Mouse (Mus musculus) bone marrow macrophage, adult 2 months (primary cell): Measurements from ENCODE around the gene Gpr84. TPM values are rescaled to one million over a fixed set of nuclear protein-coding genes. Genes with fewer than 3 reads are reported as not detected.

Experiments used
- H3K27ac ChIP-seq: 2 replicates; pipeline ENCODE4 v1.5.1; 2012; ENCODE audit warnings: low read depth, low read length; ENCODE audit not compliant: insufficient read depth
- H3K4me1 ChIP-seq: 2 replicates; pipeline ENCODE4 v1.6.1; 2012; ENCODE audit warnings: low read length; ENCODE audit not compliant: control insufficient read depth, insufficient read depth
- H3K4me3 ChIP-seq: 2 replicates; pipeline ENCODE4 v1.5.1; 2012; ENCODE audit warnings: mild to moderate bottlenecking, low read length, moderate library complexity; ENCODE audit not compliant: insufficient read depth
- CTCF ChIP-seq: IDR thresholded peaks from 2 replicates; pipeline ENCODE4 v1.5.1; 2012; ENCODE audit warnings: low read depth, mild to moderate bottlenecking, low read length, moderate library complexity
- POLR2A ChIP-seq: IDR thresholded peaks from 2 replicates; pipeline ENCODE4 v1.6.1; 2012; ENCODE audit warnings: mild to moderate bottlenecking, low read depth, low read length, borderline replicate concordance
- polyA plus RNA-seq: library from polyadenylated mRNA; stranded (reverse); fragments of >200 nt; gene quantifications from 2 replicates; pipeline ENCODE4 v1.2.4, GENCODE M21; 2012; ENCODE audit not compliant: missing spikeins, insufficient read depth, insufficient read length

The Gpr84 gene
- polyA plus RNA-seq, 1 experiment, result 2.7 TPM

DNA sequence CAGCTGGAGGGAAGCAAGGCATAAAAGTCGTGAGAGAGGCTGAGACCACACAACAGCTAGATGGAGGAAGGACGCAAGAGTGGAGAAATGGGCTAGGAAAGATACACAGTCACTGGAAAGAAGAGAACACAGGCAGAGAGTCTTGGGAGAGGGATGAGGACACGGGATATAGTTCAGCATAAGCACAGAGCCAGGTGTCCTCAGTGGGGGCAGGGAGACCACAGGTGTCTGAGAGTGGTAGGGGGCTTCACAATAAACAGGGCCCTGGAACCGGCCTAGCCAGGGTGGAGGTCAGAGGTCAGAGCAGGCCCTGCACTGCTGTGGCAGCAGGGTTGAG, 28.4 kb upstream of the Gpr84 start:
- TF ChIP-seq POLR2A (no peak), CTCF (no peak)
- no peak overlapping the region for H3K27ac ChIP-seq
- peaks cover 35% of the 10 kb centered on the region for H3K4me1 ChIP-seq
- 0 out of 2 replicates have a peak overlapping the region, but pooled peaks have one; percentile 67 for H3K4me3 ChIP-seq

DNA sequence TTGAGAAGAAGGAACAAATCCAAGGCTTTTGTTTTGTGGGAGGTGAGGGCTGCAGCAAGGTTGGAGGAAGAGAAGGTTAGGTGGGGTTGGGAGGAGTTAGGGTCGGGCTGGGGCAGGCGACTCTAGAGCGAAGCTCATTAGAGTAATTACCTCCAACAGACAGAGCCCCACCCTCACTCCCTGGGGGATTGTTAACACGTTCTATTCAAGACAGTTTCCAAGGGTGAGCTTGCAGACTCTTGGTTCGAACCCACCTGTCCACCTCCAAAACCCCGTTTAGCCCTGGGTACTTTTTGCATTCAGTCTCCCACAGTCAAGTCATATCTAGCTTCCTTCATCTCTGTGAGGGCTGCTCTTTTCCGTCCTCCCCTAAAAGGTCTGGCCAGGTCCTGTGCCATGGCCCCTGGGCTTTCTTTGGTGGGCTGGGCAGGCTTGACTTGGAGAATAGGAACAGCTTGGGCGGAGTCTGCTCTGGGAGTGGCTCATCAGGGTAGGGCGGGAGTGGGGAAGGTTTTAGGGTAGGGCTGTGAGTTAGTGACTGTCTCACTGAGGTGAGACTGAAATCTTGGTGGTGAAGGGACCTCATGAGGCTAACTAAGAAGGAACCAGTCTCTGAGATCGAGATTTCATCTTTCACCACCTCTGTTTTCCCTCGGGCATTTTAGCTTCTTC, 26.7 kb upstream of the Gpr84 start:
- H3K4me3 ChIP-seq, result no peak overlapping the region
- H3K4me1 ChIP-seq, result peaks cover 35% of the 10 kb centered on the region
- no peak overlapping the region for H3K27ac ChIP-seq
- TF ChIP-seq CTCF, result no peak
- no peak for TF ChIP-seq POLR2A

DNA sequence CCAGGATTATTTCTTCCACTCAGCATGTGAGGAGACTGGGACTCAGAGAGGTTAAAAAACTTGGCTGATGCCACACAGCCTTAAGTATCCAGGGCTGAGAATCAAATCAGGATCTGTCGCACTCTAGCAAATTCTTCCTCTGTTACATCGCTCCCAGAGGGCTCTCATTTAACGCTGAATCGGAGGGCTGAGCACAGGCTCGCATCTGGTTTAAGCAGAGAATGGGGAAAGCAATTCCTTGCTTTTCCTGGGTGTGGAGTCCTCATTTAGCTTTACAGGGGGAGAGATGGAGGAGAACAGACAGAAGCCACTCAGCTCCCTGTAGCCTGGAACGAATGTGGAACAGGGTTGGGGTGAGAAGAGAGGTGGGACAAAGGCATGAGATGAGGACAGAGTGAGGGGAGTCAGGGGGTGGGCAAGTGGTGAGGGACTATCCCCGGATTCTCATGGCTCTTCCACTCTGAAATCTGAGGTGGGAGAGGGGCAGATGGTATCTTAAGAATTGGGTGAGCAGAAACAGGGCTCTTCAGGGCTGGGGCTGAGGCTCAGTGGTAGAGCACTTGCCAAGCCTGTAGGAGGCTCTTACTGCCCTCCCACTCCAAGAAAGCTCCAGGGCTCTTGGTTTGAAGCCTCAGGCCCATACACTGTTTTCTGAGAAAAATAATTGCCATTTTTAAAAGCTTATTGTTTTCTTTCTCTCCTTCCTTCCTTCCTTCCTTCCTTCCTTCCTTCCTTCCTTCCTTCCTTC, 25.2 kb upstream of the Gpr84 start:
- TF ChIP-seq POLR2A (no peak), CTCF (no peak)
- H3K4me3 ChIP-seq, result no peak overlapping the region
- no peak overlapping the region for H3K27ac ChIP-seq
- peaks cover 42% of the 10 kb centered on the region for H3K4me1 ChIP-seq

DNA sequence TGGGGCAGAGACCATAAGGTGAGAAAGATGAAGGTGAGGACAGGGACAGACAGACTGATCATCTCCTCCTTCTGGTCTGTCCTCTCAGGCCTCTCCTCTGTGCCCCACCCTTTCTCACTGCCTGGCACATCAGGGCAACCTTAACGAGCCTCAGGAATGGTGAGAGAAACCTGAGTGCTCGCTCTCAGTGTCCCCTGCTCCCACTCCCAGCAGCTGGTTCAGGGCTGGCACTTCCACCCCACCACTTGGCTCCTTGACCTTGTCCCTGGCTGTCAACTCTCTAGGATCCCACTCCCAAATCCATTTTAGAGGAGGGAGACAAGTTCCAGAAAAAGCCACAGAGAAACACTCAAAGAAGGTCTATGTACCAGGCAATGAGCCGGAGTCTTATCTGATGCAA, 24.6 kb upstream of the Gpr84 start:
- TF ChIP-seq POLR2A (no peak), CTCF (no peak)
- Histone ChIP-seq H3K4me1 (peaks cover 41% of the 10 kb centered on the region), H3K27ac (peak overlapping the region; percentile 97; the same call in 1 of the 2 replicates), H3K4me3 (no peak overlapping the region)

DNA sequence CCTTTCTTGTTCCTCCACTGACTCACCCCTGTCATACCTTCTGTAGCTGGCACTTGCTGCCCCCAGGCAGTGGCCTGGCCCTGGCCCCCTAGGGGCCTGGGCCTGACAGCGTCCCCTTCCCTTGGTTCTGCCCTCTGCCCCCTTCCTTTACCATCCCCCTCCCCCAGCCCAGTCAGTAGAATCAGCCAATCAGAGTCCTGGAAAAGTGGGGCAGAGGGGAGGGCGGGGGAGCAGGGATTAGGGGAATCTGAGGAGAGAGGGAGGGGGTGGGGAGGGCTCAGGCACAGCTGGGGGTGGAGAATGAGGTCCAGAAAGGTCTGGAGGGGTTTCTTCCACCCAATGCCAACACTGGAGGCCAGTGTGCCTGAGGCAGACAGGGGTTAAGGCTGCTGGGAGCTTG, 23.8 kb upstream of the Gpr84 start:
- Histone ChIP-seq H3K4me3 (peak overlapping the region; percentile 70), H3K4me1 (peaks cover 45% of the 10 kb centered on the region), H3K27ac (peak overlapping the region; percentile 97)
- no peak for TF ChIP-seq POLR2A
- no peak; the same call in 1 of the 2 replicates for TF ChIP-seq CTCF

DNA sequence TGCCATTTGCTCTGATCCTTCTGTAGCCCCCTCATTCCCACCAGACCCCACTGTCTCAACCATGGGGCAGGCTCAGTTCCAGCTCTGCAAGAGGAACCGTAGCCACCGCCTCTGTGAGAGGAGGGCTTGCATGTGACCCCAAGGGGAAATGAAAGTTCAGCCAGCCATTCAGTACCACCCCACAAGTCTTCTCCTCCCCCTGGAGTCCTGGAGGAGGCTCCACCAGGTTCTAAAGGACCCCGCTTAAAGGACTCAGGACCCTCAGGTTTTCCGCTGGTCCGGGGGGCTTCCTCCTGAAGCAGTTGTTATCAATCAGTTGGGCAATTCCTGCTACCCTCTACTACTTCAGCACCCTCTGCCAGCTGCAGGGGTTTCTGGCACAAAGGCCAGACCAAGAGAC, 23.3 kb upstream of the Gpr84 start:
- H3K27ac ChIP-seq, result peak overlapping the region; percentile 97
- TF ChIP-seq POLR2A (no peak), CTCF (no peak)
- peaks cover 41% of the 10 kb centered on the region for H3K4me1 ChIP-seq
- H3K4me3 ChIP-seq, result peak overlapping the region; percentile 70

DNA sequence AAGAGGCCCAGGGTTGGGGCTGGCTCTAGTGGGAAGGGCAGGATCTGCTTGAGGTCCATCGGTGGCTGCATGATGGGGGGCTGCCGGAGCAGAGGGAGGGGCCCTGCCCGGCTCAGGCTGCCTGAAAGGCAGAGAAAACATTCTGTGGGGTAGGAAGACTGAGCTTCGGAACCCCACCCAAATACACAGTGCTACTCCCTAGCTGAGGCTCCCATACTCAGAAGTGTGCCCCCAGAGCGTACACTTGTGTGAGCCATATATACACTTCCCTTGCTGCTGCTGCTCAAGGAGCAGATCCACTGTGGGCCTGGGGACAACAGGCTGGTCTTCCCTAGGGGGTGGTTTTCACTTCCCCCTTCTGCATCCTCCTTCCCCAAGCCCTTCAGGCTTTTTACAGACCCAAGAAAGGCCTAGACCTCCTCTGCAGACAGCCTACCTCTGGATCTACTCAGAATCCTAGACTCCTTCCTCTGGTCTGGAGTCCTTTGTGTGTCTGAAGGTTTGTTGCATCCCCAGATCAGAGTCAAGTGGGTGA, 22.7 kb upstream of the Gpr84 start:
- no peak for TF ChIP-seq CTCF
- no peak; the same call in 1 of the 2 replicates for TF ChIP-seq POLR2A
- Histone ChIP-seq H3K4me3 (peak overlapping the region; percentile 70), H3K4me1 (peaks cover 39% of the 10 kb centered on the region), H3K27ac (peak overlapping the region; percentile 97)

DNA sequence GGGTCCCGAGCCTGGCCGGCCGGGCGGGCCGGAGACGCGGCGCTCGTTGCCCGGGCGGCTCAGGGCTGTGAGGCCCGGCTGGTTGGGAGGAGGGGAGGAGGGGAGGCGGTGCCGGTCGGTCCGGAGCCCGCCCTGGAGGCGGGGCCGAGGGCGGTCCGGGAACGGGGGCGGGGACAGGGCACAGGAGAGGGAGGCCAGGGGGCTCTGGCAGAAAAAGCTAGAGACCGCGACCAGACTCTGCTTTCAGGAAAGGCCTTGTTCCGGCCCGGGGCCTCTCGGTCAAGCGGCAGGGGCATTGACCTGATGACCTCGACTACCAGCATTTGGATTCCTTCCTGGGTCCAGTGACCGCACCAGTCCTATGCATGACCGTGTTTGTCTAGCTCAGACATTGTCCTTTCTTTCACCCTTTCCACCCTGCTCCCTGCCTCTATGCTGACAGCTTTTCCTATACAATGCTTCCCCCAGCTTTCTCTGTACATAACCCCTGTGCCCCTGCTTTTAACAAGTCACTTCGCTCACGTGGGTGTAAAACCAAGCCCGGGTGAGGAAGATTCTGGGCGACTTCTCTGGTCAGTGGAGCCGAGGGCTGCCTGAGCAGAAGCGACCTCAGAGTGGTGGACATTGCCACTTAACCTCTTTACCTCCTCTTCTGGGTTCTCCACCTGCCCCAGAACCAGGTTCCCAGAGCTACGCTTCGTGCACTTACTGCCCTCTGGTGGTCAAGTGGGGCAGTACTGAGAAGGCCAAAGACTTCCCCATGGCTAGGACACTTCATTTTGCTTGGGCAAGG, 13.2 kb upstream of the Gpr84 start:
- peaks cover 22% of the 10 kb centered on the region for H3K4me1 ChIP-seq
- TF ChIP-seq CTCF (peak; percentile 98), POLR2A (no peak)
- peak overlapping the region; percentile 44 for H3K4me3 ChIP-seq
- H3K27ac ChIP-seq, result no peak overlapping the region

DNA sequence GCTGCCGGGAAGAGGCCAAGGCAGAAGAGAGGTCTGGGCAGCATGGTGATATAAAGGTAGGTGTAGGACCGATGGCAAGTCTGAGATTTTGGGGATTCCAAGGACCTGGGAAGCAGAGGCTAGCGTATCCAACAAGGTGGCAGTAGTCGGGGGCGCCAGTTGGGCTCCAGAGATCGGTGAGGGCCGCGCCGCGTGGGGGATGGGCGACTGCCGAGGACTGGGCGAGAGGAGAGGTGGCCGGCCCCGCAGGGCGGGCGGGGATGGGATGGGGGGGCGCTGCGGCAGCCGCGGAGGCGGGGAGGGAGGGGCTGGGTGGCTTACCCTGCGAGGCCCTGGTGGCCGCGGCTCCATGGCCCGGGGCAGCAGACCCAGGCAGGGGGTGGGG, 12.7 kb upstream of the Gpr84 start:
- Histone ChIP-seq H3K27ac (no peak overlapping the region), H3K4me3 (peak overlapping the region; percentile 43), H3K4me1 (peaks cover 22% of the 10 kb centered on the region)
- TF ChIP-seq CTCF (no peak), POLR2A (no peak)
